Mouse (Mus musculus): ENCODE data around the gene Abcb10.
"Not testable (repeated sequence)": the region's sequence is repeated elsewhere in the genome, so short reads cannot be mapped to it uniquely, and the experiment has no call there.

Abcb10 gene

DNA sequence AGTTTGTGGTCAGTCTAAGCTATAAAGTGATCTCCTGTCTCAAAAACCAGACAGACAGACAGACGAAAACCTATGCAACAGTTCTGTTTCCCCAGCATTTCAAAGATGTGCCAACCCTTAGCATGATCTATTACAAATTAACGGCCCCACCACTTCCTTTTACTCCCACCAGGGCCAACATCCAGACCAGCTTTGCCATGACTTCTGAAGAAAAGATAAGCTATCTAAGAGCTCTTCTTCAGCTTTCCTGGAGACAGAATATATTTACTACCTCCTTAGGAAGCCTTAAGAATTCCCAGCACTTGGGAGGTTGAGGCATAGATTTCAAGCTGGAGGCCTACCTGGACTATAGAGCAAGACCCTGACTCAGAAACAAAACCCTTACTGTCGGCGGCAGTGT is 2.7 kb downstream of the Abcb10 start:
- no peak for DNase-seq

DNA sequence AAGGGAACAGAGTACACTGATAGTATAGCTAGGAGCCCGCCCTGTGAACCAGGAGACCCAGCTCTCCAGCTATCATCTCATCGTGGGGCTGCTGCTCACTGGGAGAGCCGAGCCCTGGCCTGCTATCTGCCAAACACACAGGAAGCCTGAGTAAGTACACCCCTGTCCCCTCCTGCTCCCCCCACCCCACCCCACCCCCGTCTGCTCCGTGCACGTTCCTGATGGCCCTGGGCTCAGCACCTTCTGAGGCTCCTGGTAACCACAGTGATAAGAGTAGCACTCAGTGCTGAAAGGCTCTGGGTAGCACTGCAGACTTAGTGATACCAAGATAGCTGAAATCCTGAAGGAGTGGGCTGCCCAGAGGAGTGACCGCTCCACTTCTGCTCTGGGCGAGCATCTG is 4.0 kb downstream of the Abcb10 start:
- no peak for DNase-seq

DNA sequence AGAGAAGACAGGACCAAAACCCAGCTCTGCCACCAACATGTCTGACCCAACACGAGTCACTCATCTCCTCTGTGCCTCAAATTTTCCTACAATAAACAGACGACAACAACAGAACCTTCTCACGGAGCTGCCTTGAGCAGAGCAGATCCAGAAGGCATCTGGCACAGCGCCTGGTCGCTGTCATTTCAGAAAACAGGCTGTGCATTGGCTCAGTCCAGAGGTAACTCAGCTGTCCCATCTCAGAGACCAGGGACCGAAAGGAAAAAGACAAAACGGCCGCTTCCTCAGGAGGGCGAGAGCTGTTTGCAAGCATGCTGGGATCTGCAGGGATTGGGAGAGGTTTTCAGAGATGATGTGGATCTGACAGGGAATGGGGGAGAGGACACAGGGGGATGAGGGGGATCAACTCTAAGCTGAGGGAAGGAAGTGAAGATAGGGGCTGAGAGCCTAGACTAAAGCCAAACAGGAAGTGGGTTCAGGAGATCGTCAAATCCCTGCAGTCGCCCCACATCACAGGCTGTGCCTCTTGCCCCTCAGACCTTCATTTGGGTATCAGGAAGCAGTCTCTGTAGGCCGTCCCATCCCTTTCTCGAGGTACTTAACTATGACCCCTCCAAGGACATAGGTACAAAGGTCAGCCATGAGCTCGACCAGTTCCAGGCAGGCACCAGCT is 4.6 kb downstream of the Abcb10 start:
- peak; percentile 34 to 36 for DNase-seq

- peak in 1 of 2 experiments; percentile 23 for DNase-seq
These were observed 5.4 kb downstream of the Abcb10 start for GRCm38 (mm10) chr8:123977499-123977898.

- DNase-seq = no peak
These were observed 9.4 kb downstream of the Abcb10 start for GRCm38 (mm10) chr8:123973495-123973894.

DNA sequence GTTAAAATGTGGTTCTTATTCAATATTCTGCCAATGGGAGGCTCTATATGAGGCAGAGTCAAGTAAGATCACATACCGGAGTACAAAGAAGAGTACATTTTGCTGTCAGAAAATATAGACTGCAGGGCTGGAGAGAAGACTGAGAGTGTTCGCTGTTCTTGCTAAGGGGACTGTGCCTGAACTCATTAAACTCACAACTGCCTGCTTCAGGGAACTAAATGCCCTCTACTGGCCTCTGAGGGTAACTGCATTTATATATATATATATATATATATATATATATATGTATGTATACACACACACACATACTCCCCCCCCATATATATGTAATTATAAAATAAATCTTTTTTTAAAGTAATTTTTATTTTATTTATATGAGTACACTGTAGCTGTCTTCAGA is 16.0 kb downstream of the Abcb10 start:
- no peak for DNase-seq

DNA sequence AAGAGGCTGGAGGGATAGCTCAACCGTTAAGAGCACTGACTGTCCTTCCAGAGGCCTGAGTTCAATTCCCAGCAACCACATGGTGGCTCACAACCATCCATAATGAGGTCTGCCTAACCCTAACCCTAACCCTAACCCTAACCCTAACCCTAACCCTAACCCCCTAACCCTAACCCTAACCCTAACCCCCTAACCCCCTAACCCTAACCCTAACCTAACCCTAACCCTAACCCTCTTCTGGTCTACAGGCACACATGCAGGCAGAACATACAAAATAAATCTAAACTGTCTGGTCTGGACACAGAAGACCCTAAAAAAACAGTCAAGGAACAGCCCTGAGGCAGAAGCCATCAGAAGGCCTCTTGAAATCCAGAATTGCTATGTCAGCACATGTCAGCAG is 21.6 kb downstream of the Abcb10 start:
- no peak for DNase-seq

GRCm38 (mm10) chr8:123960556-123960955 is 22.4 kb downstream of the Abcb10 start:
- DNase-seq = not testable (repeated sequence)

DNA sequence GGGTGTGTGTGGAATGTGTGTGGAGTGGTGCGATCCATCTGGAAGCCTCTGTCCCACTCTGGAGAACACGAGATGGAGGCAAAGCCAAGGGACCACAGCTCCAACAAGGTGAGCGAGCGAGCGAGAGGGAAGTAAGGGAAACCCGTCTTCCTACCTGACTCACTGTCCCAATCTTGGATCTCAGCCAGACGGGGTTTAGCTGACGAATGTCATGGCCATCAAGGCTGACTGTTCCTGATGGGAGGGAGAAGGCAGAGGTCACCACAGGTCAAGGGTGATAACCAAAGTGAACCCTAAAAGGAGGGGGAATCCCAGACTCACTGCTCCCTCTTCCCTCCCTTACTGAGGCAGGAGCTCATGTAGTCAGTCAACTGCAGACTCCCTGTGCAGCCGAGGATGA is 22.9 kb downstream of the Abcb10 start:
- DNase-seq = no peak

DNA sequence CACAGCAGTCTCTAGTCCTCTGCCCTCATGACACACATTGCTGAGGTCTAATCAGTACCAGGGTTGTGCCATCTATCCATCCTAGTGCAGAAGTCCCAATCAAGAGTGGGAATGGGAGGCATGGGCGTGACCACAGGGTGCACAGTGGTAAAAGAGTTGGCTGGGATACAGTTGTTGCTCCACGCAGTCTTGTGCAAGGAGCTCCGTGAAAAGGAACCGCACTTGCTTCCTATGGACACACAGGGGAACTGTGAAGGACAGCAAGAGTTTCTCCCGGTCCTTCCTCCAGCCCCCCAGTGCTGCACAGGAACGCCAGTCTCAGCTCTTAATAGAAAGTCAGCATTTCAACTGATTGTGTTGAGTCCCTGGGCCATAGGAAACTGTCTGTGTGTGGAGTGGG is 23.4 kb downstream of the Abcb10 start:
- no peak for DNase-seq

DNA sequence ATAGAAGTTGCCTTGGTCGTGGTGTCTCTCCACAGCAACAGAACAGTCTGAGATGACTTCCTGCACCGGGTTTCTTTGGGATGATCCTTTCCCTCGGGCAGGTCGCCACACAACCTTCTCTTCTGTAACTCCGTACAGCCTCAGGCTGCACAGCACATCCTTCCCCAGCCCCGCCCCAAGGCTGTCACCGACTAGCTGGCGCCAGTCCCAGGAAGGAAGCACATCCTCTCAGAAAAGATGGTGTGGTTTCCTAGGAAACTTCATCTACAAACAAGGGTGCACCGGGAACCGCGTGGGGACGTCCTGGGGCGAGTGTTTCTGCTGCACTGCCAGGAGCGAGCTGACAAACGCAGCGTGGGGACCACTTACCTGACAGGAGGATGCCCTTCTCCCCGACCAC is 24.8 kb downstream of the Abcb10 start:
- DNase-seq = no peak

GRCm38 (mm10) chr8:123954246-123954645 is 28.7 kb downstream of the Abcb10 start:
- DNase-seq = no peak

DNA sequence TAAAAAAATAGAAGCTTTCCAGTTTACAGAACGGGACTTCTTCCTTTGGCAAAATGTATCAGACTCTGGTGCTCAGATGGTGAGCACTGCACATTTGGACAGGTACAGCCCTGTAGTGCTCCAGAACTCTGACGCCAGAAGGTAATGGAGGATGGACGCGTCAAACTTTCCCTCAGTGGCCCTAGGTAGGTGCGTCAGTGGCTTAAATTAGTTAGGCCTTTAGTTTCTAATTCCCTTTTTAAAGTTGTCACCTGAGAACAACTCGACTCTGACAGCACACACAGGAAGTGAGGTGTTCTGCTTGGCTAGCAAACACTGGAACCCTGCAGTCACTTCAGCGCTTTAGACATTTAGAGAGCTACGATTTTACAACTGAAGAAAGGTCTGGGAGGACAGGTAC is 29.2 kb downstream of the Abcb10 start:
- DNase-seq = no peak

- DNase-seq = peak; percentile 58 to 69
These were observed 32.7 kb downstream of the Abcb10 start for GRCm38 (mm10) chr8:123950077-123950802.

GRCm38 (mm10) chr8:123949686-123949986 is 33.3 kb downstream of the Abcb10 start:
- no peak for DNase-seq

DNA sequence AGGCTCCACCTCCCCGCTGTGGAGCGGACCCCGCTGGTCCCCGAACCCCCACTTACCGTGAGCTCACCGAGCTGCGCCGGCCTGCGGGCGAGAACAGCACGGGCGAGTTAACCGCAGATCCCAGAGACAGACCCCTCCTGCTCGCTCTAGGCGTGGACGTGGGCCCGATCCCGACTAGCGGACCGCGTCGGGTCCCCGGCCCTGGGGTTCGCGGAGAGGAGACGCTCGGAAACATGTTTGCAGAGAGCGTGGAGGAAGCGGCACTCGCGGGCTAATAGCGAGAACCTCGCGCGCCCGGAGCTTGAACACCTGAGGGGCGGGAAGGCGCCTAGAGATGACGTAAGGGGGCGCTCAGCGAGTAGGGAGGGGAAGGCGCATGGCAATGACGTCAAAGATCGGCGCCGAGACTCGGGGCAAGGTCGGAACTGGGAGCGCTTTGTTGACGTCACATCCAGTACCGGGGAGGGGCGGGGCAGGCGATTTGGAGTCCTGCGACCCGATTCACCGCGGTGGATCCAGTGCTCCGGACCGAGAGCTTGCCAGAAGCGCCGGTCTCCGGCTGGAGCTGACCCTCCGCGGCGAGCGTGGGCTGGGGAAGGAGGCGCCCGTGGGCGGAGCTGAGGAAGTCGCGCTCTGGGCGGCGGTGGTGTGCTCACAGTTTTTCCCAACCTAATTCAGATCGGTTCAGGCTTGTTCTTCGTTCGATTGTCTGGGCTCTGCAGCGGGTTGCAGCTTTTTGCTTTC is 33.8 kb downstream of the Abcb10 start, which contains the start of gene Nup133:
Gene Nup133 (minus strand): TSS at position 324 of the 744 bp plus-strand sequence.
- DNase-seq = peak; percentile 99 to 100

- DNase-seq = no peak
These were observed 53.9 kb downstream of the Abcb10 start for GRCm38 (mm10) chr8:123929026-123929425.

DNA sequence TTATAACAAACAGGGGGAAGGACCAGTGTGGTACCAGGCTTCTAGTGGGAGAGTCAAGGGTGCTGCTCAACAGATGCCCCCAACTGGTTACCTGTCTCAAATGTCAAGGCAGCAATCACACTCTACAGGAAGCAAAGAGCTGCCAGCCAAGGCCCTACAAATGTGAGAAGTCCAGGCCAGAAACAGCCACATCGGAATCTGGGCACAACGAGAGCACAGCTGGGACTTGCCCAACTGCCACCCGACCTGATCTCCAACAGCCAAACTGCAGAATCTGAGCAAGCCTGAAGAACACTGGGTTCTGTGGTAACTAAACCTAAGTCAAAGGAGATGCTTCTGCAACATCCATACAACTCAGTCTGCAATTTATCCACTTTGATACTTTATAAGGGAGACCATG is 57.3 kb downstream of the Abcb10 start:
- DNase-seq = no peak

DNA sequence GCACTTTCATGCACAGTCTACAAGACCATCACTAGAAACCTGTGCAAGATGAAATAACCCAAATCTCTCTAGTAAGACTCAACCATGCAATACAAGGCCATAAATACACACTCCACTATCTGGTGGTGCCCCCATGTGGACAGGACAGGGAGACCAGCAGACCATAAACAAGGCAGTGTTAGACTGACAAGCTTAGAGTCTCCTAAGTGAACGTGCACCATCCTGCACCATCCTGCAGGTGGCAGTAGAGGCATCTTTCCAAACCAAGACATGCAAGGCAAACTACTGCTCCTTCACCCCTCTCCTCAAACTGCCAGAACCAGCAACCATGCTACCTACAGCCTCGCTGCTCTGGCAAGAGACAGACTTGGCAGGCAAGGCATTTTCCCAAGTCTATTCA is 58.2 kb downstream of the Abcb10 start:
- DNase-seq = peak; percentile 88 to 89

DNA sequence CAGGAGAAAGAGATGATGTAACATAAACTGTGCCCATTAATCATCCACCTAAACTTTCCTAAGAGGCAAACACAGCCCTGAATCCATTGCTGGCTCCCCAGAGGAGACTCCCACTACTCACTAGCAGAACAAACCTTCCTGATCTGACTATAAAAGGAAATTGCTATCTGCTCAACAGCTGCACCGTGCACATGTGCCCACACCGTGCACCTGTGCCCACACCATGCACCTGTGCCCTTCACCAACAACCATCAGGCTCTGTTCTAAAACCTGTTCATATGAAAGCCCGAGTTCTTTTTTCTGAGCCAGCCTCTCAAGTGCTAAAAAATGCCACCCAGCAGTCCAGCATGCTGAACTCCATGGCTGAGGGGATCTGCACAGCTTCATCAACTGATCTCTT is 68.3 kb downstream of the Abcb10 start:
- DNase-seq = no peak

DNA sequence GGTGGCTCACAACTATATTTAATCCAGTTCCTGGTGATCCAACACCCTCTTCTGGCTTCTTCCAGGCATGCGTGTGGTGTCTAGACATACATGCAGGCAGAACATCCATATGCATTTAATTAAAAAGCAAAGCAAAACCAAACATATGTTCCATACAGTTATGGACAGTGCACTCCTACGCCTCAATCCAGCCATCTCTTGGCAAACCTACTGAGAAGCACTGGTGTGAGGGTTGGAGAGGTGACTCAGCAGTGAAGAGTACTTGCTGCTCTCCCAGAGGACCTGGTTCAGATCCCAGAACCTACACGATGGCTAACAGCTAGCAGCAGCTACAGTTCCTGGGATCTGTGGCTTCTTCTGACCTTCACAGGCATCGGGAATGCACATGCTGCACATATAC is 70.7 kb downstream of the Abcb10 start:
- DNase-seq = no peak

DNA sequence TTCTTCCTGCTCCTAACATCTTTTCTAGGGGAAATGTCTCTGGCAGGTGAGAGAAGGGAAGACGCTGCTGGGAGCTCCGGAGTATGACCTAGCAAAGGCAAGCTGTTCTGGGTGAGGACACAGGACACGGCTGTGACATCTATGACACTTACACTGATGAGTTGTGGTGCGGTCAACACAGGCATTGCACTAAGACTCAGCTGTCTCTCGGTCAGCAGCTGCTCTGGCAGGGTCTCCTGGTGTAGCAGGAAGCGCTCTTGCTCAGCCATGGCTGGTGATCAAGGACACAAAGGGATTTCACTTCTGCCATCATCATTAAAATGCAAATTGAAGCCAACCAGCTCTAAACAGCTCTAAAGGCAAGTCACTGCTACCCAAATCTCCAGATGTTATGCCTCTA is 75.3 kb downstream of the Abcb10 start:
- no peak for DNase-seq

GRCm38 (mm10) chr8:123902653-123903052 is 80.3 kb downstream of the Abcb10 start:
- DNase-seq = no peak
